Mouse (Mus musculus): ENCODE results near the gene Mup3. TPM values are rescaled to one million over a fixed set of nuclear protein-coding genes. Genes with fewer than 3 reads are reported as not detected.

The Mup3 gene
- polyA plus RNA-seq (2012; rRNA removed): not detected in 2 replicates

DNA sequence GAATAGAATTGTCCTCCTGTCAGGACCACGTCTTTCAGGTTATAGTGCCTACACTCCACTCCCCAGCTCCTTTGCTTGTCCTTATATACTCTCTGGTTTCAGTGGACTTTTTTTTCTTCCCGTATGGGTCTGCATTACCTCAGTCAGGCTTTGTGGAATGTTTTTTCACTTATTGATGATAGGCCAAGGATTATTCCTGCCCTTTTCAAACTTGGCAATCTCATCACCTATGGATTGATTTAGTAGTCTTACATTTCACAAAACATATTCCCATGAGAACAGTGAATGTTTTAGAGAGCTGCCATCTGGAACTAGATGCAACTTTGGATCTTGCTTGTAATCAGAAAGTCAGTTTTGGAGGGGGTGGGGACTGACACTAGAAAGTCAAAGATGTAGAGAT lies at the start of gene Mup3:
TSS of gene Mup3 (minus strand) at position 102 of the 400 bp plus-strand sequence.

DNA sequence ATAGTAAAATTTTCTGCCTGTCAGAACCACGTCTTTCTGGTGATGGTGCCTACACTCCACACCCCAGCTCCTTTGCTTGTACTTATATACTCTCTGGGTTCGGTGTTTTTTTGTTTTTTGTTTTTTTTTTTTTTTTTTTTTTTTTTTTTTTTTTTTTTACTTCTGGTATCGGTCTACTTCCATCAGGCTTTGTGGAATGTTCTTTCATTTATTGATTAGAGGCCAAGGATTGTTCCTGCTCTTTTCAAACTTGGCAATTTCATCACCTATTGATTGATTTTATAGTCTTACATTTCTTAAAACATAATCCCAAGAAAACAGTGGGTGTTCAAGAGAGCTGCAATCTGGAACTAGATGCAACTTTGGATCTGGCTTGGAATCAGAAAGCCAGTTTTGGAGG lies 33.1 kb downstream of the Mup3 start, which contains the start of gene Mup20:
TSS of gene Mup20 (minus strand) at position 101 of the 400 bp plus-strand sequence.

Other genes with a start within 250 kb of the Mup3 start
- not detected in 2 replicates for gene Mup20, start 33.2 kb downstream of the Mup3 start, polyA plus RNA-seq (2012; rRNA removed)
- gene Mup21, start 63.5 kb upstream of the Mup3 start, polyA plus RNA-seq (2012; rRNA removed): not detected in 2 replicates
- 15.2 and 15.3 TPM in 2 replicates for gene Zfp37, start 143.7 kb upstream of the Mup3 start, polyA plus RNA-seq (2012; rRNA removed)
- 16.0 and 16.7 TPM in 2 replicates for gene Slc31a2, start 175.2 kb upstream of the Mup3 start, polyA plus RNA-seq (2012; rRNA removed)